Mouse (Mus musculus) CD4-positive, CD25-positive, alpha-beta regulatory T cell, adult 2 months (primary cell): Measurements from ENCODE around the gene Klk1.
"Not testable (repeated sequence)": the region's sequence is repeated elsewhere in the genome, so short reads cannot be mapped to it uniquely, and the experiment has no call there.

Source experiments
- DNase-seq: peaks from one replicate; pipeline ENCODE4 v3.0.0-alpha.2; 2012; ENCODE audit warnings: low read depth, low spot score

Klk1 gene

DNA sequence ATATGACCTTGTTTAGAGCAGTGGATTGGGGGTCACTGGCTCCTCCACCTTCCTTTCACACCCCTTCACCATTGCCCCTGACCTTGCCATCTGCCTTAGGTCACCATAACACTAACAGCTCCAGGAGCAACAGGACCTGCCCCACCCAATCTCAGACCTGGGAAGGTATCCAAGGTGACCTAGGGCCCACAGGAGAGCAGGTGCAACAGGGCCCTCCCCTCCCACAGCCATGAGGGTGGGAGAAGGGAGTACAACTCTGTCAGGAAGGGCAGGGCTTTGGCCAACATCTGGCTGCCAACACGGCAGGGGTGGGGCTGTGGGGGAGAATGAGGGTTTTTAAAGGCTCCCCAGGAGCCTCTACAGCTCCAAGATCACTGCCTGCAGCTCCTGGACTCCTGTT lies at the start of gene Klk1:
Gene Klk1 (plus strand): TSS at position 285 of the 400 bp plus-strand sequence.
- no peak for DNase-seq

- DNase-seq: no peak
These were observed 45.7 kb upstream of the Klk1 start for GRCm38 (mm10) chr7:44179299-44180045.

DNA sequence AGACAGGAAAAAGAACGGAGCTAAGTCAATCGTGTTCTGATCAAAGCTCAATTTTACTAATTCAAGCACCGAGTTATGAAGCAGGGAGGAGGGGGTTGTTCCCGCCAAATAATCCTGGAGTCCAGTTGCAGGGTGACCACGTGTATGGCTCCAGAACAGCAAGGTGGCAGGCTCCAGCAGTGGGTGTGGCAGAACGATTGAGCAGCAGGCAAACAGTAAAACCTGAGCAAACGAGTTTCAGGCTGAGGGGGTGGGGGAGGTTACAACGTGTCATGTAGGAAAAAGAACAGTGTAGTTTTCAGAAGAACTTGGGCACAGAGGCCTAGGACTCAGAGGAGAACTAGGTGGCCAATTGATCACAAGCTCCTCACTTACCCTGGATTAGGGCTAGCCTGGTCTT lies 38.6 kb upstream of the Klk1 start:
- not testable (repeated sequence) for DNase-seq

GRCm38 (mm10) chr7:44187936-44188335 lies 37.2 kb upstream of the Klk1 start, which contains the start of gene Klk1b24:
Gene Klk1b24 (plus strand): TSS chr7:44188236.
- not testable (repeated sequence) for DNase-seq

DNA sequence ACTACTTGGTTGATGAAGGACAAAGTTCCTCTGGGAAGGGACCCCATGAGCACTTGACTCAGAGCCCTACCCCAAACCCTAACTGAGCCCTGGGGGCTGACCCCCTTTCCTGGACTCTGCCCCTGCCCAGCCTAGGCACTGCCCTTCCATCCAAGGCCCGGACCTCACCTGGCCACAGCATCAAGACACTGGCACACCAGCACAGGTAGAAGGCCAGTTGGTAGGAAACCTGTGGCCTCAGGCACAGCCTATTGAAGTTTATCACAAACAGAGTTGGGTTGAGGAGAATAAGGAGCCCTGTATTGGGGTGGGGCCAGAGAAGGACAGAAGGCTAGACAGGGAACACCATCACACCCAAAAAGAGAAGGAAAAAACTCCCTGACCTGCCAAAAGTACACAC lies 31.7 kb upstream of the Klk1 start:
- DNase-seq: not testable (repeated sequence)

- DNase-seq: no peak
These were observed 27.3 kb upstream of the Klk1 start, which contains the start of gene Klk1b3 for GRCm38 (mm10) chr7:44197891-44198290. Gene Klk1b3 (plus strand): TSS chr7:44198191.

- DNase-seq: not testable (repeated sequence)
These were observed 18.0 kb upstream of the Klk1 start, which contains the start of gene Klk1b4 for GRCm38 (mm10) chr7:44207135-44207534. Gene Klk1b4 (plus strand): TSS chr7:44207435.

DNA sequence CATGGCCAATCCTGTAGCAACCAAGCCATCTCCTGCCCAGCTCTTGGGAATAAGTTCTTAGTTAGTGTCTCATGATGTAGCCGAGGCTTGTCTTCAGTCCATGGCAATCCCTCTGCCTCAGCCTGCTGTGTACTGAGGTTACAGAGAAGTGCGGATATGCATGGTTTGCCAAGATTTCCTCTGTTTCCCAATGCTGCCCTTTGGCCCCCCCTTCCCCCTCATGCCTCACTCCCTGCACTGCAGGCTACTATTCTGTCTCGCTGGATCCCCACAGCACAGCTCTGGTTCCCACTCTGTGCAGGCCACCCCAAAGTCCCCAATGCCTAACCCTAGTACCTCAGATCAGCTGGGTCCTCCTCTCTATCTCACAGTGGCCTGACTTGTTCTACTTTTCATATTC lies 16.9 kb upstream of the Klk1 start:
- no peak for DNase-seq

DNA sequence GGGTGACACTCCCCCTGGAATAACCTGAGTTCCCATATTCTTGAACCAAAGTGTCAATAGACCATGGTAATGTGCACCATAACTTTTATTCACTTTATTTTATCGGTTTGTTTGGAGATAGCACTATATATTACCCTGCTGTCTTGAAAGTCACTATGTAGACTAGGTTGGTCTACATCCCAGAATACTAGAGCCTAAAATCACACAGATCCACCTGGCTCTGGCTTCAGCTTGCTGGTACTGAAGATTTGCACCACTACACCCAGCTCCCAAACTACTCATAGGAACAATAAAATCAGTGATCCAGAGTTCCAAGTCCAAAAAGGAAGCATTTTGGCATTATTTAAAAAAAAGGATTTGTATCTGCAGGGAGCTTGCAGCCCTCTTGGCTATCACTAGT lies 9.5 kb upstream of the Klk1 start, which contains the start of gene Klk1b5:
Gene Klk1b5 (plus strand): TSS at position 301 of the 400 bp plus-strand sequence.
- DNase-seq: no peak

DNA sequence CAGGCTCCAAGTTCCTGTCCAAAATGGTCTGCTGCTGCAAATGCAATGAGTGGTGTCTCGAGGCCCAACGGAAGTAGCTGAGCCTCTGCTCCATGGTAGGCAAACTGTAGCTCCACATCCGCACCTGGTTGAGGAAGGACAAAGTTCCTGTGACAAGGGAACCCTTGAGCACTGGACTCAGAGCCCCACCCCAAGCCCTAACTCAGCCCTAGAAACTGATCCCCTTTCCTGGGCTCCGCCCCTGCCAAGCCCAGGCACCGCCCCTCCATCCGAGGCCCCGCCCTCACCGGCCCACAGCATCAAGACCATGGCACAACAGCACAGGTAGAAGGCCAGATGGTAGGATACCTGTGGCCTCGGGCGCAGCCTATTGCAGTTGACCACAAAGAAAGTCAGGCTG lies 3.6 kb upstream of the Klk1 start:
- not testable (repeated sequence) for DNase-seq

DNA sequence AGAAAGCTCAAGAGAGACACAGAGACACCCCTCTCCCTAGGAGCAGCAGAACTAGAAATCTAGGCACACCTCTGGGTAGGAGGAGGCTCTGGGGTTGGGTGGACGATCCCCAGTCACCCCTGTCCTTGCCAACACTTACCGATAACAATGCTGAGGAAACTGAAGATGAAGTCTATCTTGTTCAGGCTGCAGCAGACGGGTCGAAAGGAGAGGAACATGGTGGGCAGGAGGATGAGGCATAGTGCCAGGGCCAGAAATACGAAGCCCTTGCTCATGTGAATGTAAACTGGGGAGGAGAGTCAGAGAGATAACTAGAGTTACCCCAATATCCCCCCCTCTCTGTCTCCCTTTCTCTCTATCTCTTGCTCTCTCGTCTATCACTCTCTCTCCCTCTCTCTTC lies 2.8 kb upstream of the Klk1 start:
- DNase-seq: not testable (repeated sequence)

DNA sequence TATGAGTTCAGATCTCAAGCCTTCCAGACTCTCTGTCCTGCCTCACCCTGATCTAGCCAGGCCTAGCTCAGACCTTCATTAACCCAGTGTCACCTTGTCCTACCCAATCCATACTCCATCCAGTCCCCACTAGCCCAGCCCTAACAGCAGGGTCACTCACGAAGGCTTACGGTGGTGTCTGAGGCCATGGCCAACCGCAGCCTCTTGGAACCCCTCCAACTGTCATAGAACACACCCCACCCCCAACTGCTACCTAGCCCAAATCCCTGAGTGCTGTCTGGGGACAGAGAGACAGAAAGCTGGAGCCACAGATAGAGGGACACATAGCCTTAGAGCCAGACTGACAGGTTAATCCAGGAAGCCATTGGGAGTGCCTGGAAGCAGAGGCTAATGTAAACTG lies 10.7 kb downstream of the Klk1 start, which contains the start of gene Gm36864:
Gene Gm36864 (plus strand): TSS at position 269 of the 400 bp plus-strand sequence.
- no peak for DNase-seq

GRCm38 (mm10) chr7:44239913-44240312 lies 14.8 kb downstream of the Klk1 start:
- DNase-seq: no peak

DNA sequence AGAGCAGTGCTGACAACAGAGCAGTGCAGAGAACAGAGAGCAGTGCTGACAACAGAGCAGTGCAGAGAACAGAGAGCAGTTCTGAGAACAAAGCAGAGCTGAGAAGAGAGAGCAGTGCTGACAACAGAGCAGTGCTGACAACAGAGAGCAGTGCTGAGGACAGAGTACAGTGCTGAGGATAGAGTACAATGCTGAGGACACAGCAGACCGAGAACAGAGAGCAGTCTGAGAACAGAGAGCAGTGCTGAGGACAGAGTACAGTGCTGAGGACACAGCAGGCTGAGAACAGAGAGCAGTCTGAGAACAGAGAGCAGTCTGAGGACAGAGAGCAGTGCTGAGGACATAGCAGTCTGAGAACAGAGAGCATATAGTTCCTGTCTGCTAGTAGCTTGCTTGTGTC lies 15.6 kb downstream of the Klk1 start:
- no peak for DNase-seq

GRCm38 (mm10) chr7:44241163-44241562 lies 16.0 kb downstream of the Klk1 start:
- no peak for DNase-seq

GRCm38 (mm10) chr7:44244080-44244479 lies 18.9 kb downstream of the Klk1 start:
- no peak for DNase-seq

DNA sequence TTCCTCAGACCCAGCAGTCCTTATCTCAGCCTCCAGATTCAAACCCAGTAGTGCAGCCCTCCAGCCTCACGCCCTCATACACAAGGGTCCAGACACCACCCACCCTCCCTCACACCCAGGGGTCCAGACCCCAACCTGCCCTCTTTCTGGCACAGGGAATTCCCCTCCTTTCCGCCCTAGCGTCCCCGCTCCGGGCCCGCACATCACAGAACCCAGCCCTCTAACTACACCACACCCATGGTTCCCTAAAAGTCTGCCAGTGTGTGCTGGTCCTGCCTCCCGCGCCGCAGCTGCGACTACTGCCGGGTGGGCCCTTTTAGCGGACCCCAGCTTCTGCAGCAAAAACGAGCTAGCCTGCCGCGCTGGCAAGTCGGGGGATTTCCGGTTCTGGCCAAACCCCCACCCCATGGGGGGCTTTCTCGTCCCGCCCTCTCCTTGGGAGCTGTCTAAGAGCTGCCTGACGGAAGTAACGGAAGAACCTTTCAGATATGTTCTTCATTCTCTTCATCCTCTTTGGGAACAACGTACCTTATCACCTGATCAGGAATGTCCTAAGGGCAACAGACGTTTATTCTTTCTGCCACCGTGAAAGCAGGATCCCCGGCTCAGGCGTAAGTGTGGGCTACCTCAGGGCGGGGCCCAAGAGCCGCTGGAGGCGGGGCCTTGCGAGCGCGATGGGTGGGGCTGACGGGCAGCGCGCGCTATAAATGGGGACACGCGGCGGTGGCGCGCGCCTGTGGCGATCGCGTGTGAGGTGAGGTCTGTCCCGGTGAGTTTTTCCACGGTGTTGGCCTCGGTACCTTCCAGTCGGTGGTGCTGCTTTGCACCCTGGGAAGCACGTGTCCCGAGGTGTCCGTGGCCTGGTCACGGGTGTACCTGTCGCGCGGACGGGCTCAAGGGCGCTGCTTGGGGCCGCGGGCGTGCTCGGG lies 21.2 kb downstream of the Klk1 start, which contains the start of the genes 1700028J19Rik and 2410002F23Rik:
Gene 1700028J19Rik (minus strand): TSS at position 641 of the 929 bp plus-strand sequence.
Gene 2410002F23Rik (plus strand): TSS at position 668 of the 929 bp plus-strand sequence.
- peak; percentile 93 for DNase-seq

DNA sequence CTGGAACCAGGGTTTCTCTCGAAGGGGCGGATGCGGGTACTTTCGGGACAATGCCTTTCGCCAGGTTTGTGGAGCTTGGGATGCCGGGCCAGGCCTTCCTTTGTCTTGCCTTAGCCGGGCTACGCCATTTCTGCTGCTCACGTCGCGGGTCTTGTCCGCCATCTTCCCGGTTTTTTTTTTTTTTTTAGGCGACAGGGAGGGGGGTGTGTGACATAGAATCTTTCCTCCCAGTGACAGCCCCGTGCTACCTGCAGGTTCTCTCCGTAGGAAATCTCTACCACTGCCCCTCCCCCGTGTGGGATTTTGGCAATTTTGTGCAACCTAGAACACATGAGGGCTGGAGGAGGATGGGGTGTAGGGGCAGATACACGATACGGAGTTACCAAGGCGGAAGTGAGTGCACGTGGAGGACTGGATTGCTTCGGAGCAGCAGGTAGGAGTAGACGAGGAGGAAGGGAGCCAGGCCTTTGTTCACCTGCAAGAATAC lies 21.9 kb downstream of the Klk1 start:
- DNase-seq: peak; percentile 75

- DNase-seq: no peak
These were observed 22.8 kb downstream of the Klk1 start for GRCm38 (mm10) chr7:44247971-44248370.

DNA sequence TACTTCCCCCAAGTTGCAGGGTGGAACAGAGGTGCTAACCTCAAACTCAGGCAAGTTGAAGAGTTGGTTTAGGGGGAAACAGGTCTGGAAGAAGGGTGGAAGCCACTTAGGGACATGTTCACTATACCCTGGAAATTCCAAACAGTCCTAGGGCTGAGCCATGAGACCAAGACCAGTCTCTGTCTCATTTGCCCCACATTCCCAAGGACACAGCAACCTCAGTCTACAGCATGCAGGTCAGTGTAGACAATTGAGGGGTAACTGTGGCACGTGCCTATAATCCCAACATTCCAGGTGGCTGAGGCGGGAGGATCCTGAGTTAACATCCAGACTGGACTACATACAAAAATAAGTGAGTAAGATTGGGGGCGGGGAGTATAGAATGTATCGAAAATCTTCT lies 24.1 kb downstream of the Klk1 start:
- DNase-seq: no peak

- not testable (repeated sequence) for DNase-seq
These were observed 25.6 kb downstream of the Klk1 start for GRCm38 (mm10) chr7:44250732-44251275.
